Mouse (Mus musculus): Measurements from ENCODE around the gene Gna11.

The Gna11 gene

GRCm38 (mm10) chr10:81565257-81566228 lies 20.6 kb upstream of the Gna11 start:
- DNase-seq = no peak

- DNase-seq = peak; percentile 84
Measured at GRCm38 (mm10) chr10:81564734-81565133, 19.7 kb upstream of the Gna11 start.

GRCm38 (mm10) chr10:81564216-81564615 lies 19.2 kb upstream of the Gna11 start:
- DNase-seq = peak; percentile 74

GRCm38 (mm10) chr10:81563481-81563880 lies 18.5 kb upstream of the Gna11 start:
- DNase-seq = peak; percentile 65

- DNase-seq = no peak
Measured at GRCm38 (mm10) chr10:81562411-81562810, 17.4 kb upstream of the Gna11 start.

- DNase-seq = peak; percentile 77
Measured at GRCm38 (mm10) chr10:81560719-81561459, 15.9 kb upstream of the Gna11 start.

GRCm38 (mm10) chr10:81559627-81560539 lies 14.9 kb upstream of the Gna11 start:
- peak; percentile 84 for DNase-seq

GRCm38 (mm10) chr10:81559163-81559626 lies 14.2 kb upstream of the Gna11 start, which contains the start of gene Aes:
Gene Aes, plus strand, starts transcription at chr10:81559488.
- DNase-seq = peak; percentile 86

- no peak for DNase-seq
Measured at GRCm38 (mm10) chr10:81557491-81557890, 12.5 kb upstream of the Gna11 start.

GRCm38 (mm10) chr10:81556282-81556681 lies 11.3 kb upstream of the Gna11 start:
- DNase-seq = no peak

- peak; percentile 40 for DNase-seq
Measured at GRCm38 (mm10) chr10:81553807-81554755, 9.1 kb upstream of the Gna11 start.

GRCm38 (mm10) chr10:81553232-81553631 lies 8.2 kb upstream of the Gna11 start:
- peak; percentile 55 for DNase-seq

GRCm38 (mm10) chr10:81551597-81552102 lies 6.7 kb upstream of the Gna11 start:
- peak; percentile 86 for DNase-seq

- DNase-seq = peak; percentile 67
Measured at GRCm38 (mm10) chr10:81550257-81550656, 5.3 kb upstream of the Gna11 start.

- peak; percentile 46 for DNase-seq
Measured at GRCm38 (mm10) chr10:81548944-81549343, 4.0 kb upstream of the Gna11 start.

GRCm38 (mm10) chr10:81546788-81547571 lies 2.0 kb upstream of the Gna11 start:
- peak; percentile 62 for DNase-seq

GRCm38 (mm10) chr10:81546332-81546731 lies 1.3 kb upstream of the Gna11 start:
- peak; percentile 59 for DNase-seq

- no peak for DNase-seq
Measured at GRCm38 (mm10) chr10:81544296-81545160, 462 bp downstream of the Gna11 start.

- DNase-seq = peak; percentile 74
Measured at GRCm38 (mm10) chr10:81543633-81544032, 1.4 kb downstream of the Gna11 start.

Measured in cerebellum, adult 9-11 months (tissue).